Mouse (Mus musculus) MEL (cell line): ENCODE data around the gene Slc30a4.

Source experiments
- CTCF ChIP-seq, 3 experiments: IDR thresholded peaks in 2 of 3; conservative IDR thresholded peaks in 1 of 3; 2 replicates each; pipeline ENCODE4 v1.5.1; 2011 to 2012; ENCODE audit warnings: low read length in 3 of 3, low read depth in 2 of 3, mild to moderate bottlenecking in 2 of 3, improper control_type of control experiment in 1 of 3, inconsistent platforms in 1 of 3, mixed read lengths in 1 of 3, moderate library complexity in 1 of 3; ENCODE audit not compliant: control insufficient read depth in 1 of 3, insufficient read depth in 1 of 3, poor library complexity in 1 of 3, severe bottlenecking in 1 of 3
- GABPA ChIP-seq: IDR thresholded peaks from 2 replicates; pipeline ENCODE4 v1.6.1; 2012; ENCODE audit warnings: low read depth, mild to moderate bottlenecking, inconsistent platforms, low read length, improper control_type of control experiment, moderate library complexity
- JUND ChIP-seq: IDR thresholded peaks from 2 replicates; pipeline ENCODE4 v1.6.1; 2011; ENCODE audit warnings: low read depth, mild to moderate bottlenecking, improper control_type of control experiment, low read length
- KAT2A ChIP-seq: conservative IDR thresholded peaks from 2 replicates; pipeline ENCODE4 v1.6.1; 2012; ENCODE audit warnings: low read depth, low read length, improper control_type of control experiment, inconsistent platforms
- POLR2A ChIP-seq, 2 experiments: IDR thresholded peaks; 2 replicates each; pipeline ENCODE4 v1.6.1; 2011 to 2012; ENCODE audit warnings: low read length in 2 of 2, mild to moderate bottlenecking in 2 of 2, control low read depth in 1 of 2, improper control_type of control experiment in 1 of 2, low read depth in 1 of 2, moderate library complexity in 1 of 2; ENCODE audit not compliant: control insufficient read depth in 1 of 2, insufficient read depth in 1 of 2, poor library complexity in 1 of 2
- POLR2AphosphoS2 ChIP-seq: IDR thresholded peaks from 2 replicates; pipeline ENCODE4 v1.6.1; 2011; ENCODE audit warnings: low read length, improper control_type of control experiment

DNA sequence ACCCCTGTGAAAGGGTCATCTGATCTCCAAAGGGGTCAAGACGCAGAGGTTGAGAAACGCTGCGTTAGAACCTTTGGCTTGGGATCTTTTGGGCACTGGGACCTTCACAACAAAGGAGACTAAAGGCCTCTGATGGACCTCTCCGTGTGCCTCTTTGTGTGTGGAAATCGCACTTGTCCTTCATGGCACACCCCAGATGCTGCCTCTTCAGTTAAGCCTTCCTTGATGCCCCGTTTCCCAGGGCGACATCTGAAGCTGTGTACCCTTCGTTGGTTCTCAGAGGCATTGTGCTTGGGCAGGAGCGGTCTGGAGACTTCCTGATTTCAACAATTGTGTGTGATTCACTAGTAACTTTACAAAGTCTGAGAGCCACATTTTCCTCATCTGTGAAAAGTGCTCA lies 45.7 kb downstream of the Slc30a4 start:
- no peak for TF ChIP-seq CTCF (IDR thresholded peaks at IDR 0.05 in 2 of 3, conservative IDR thresholded peaks at IDR 0.05 in 1 of 3; ENCODE audit: control insufficient read depth in 1 of 3, insufficient read depth in 1 of 3, low read depth in 2 of 3, low read length in 3 of 3, poor library complexity in 1 of 3, severe bottlenecking in 1 of 3)
- TF ChIP-seq JUND = no peak
- TF ChIP-seq POLR2AphosphoS2 = no peak
- TF ChIP-seq POLR2A (IDR thresholded peaks at IDR 0.05; ENCODE audit: control insufficient read depth in 1 of 2, insufficient read depth in 1 of 2, low read depth in 1 of 2, low read length in 2 of 2, poor library complexity in 1 of 2) = no peak
- TF ChIP-seq GABPA = no peak
- no peak for TF ChIP-seq KAT2A
